Mouse (Mus musculus) liver, adult 2 months (tissue): ENCODE data around the gene Eno2.

Experiments
- CTCF ChIP-seq: fragments of 200-500 bp; IDR thresholded peaks from 2 replicates; pipeline ENCODE4 v1.5.1; 2011; ENCODE audit warnings: low read depth, low read length, control low read depth
- POLR2A ChIP-seq: fragments of 200-500 bp; IDR thresholded peaks from 2 replicates; pipeline ENCODE4 v1.6.1; 2011; ENCODE audit warnings: low read length, control low read depth; ENCODE audit not compliant: insufficient read depth; ENCODE audit errors: extremely low read depth

GRCm38 (mm10) chr6:124717968-124718367 is 51.5 kb downstream of the Eno2 start:
- no peak for TF ChIP-seq CTCF
- no peak for TF ChIP-seq POLR2A
